Mouse (Mus musculus): ENCODE measurements around the gene Hivep3. TPM values are rescaled to one million over a fixed set of nuclear protein-coding genes. Genes with fewer than 3 reads are reported as not detected.

Gene Hivep3
- polyA plus RNA-seq, 1 experiment from 2014 or later, result 4.2 TPM

DNA sequence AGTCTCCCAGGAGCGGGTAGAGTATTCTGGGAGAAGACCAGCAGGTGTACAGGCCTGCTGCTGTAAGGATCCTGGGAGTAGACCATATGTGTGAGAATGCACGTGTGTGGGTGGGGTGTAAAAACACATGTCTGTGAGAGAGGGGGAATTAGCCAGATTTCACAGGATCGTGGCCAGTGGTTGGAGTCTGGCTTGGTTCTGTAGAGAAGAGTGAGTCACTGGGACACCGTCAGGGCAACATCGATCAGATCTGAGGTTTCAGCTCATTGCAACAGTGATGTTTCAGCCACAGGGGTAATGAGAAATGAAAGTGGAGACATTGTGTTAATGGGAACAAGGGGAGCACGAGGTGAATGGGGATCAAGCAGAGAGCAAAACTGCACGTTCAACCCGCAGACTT is 189.4 kb downstream of the Hivep3 start:
- 89% methylated on average over 8 of the region's 8 CpGs for WGBS
- no peak for ATAC-seq (ENCODE audit: low FRiP score)
- H3K9me3 ChIP-seq, result no peaks in the 10 kb centered on the region
- no peak overlapping the region for H3K9ac ChIP-seq
- no peaks in the 10 kb centered on the region for H3K36me3 ChIP-seq (replicated peaks)
- H3K4me3 ChIP-seq (replicated peaks), result no peak overlapping the region
- H3K4me1 ChIP-seq, result no peaks in the 10 kb centered on the region
- H3K27ac ChIP-seq, result no peak overlapping the region
- no peaks in the 10 kb centered on the region for H3K27me3 ChIP-seq
- no peak overlapping the region for H3K4me2 ChIP-seq

DNA sequence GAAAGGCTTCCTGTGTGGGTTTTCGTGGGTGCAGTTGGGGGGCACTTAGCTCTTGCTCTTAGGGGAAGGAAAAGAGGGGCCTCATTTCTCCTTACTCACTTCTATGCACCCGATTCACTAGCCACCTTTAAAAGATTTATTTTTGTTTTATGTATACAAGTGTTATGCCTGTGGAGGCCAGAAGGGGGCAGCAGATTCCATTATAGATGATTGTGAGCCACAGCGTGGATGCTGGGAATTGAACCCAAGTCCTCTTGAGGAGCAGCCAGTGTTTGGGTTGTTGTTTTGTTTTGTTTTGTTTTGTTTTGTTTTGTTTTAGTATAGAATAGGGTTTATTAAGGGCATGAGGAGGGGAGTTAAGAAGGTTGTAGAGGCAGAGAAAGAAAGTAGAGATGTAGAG is 189.8 kb downstream of the Hivep3 start:
- Histone ChIP-seq H3K9me3 (no peaks in the 10 kb centered on the region), H3K4me2 (no peak overlapping the region), H3K9ac (no peak overlapping the region), H3K4me3 (replicated peaks) (no peak overlapping the region), H3K27ac (no peak overlapping the region), H3K27me3 (no peaks in the 10 kb centered on the region), H3K36me3 (replicated peaks) (no peaks in the 10 kb centered on the region), H3K4me1 (no peaks in the 10 kb centered on the region)
- 82% methylated on average over 3 of the region's 3 CpGs for WGBS
- ATAC-seq (ENCODE audit: low FRiP score), result no peak

DNA sequence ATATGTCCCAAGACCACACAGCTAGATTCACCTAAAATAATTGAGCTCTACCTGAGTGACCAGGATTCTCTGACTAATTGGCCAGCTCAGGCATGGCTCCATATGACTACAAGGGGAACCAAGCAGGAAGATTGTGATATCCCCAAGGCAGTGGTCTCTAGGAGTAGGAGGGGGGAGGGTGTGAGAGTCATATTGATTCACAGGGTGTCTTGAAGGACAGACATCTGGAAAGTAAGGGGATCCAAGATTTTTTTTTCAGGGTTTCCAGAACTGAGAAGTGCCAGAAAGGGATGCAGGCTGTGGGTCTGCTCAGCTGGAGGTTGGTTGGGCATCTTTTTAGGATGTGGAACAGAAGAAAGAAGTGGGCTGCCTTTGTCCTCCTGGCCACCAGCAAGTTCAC is 191.5 kb downstream of the Hivep3 start:
- Histone ChIP-seq H3K4me2 (no peak overlapping the region), H3K9me3 (no peaks in the 10 kb centered on the region), H3K4me1 (no peaks in the 10 kb centered on the region), H3K27me3 (no peaks in the 10 kb centered on the region), H3K36me3 (replicated peaks) (no peaks in the 10 kb centered on the region), H3K9ac (no peak overlapping the region), H3K27ac (no peak overlapping the region), H3K4me3 (replicated peaks) (no peak overlapping the region)
- no peak for ATAC-seq (ENCODE audit: low FRiP score)

DNA sequence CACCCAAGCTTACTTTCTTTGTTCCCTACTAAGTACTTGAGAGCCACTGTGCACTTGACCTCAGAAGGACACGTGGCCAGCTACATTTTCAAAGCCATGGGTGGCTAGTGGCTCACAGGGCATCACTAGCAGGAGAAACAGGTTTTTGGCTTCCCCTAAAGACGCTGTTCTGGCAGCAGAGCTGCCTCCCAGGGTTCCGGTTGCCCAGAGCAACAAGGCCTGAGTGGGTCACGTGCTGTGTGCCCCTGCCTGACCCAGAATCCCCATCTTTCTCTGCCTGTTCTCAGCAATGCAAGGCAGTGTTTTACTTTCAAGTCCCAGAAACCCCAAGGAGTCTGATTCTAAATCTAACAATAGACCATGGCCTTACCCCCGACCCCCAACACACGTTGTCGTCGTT is 198.3 kb downstream of the Hivep3 start:
- no peak overlapping the region for H3K9ac ChIP-seq
- H3K36me3 ChIP-seq (replicated peaks), result no peaks in the 10 kb centered on the region
- peak; percentile 84; the same call in 1 of the 2 replicates for ATAC-seq (ENCODE audit: low FRiP score)
- no peak overlapping the region for H3K27ac ChIP-seq
- no peak overlapping the region for H3K4me3 ChIP-seq (replicated peaks)
- H3K4me1 ChIP-seq, result peaks cover 19% of the 10 kb centered on the region
- no peak overlapping the region for H3K4me2 ChIP-seq
- 22% methylated on average over 8 of the region's 8 CpGs for WGBS
- peaks cover 6% of the 10 kb centered on the region; the same call in 1 of the 2 replicates for H3K27me3 ChIP-seq
- H3K9me3 ChIP-seq, result no peaks in the 10 kb centered on the region

DNA sequence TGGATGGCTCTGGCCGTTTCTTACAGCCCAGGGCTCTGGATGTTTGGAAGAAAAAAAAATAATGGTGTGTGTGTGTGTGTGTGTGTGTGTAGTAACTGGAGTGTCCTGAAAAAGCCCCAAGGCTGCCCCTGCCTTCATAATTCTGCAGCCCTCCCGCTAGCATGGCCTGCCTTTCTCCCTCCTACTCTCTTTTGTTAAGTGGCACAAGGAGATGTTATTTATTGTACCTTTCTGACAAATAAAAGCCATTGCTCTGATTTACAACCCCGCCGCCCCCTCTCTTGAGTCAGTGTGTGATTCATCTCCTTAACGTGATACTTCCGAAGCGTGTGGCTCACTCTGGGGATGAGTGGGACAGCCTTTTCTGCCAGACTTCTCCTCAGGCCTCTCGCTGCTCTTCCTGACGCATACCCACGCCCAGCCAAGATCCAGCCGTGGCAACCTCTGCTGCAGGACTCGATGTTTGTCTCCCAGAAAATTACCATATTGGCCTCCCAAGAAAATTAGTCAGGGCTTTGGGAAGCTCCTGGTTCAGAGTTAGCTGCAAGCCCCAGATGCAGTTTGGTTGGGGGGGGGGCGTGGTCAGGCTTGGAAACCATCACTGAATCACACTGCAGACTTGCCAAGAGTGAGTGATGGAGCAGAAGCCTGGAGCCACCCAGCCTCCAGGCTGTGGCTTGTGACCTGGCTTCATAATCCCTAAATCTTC is 199.1 kb downstream of the Hivep3 start:
- Histone ChIP-seq H3K36me3 (replicated peaks) (no peaks in the 10 kb centered on the region), H3K4me1 (peaks cover 22% of the 10 kb centered on the region), H3K9me3 (no peaks in the 10 kb centered on the region), H3K4me3 (replicated peaks) (no peak overlapping the region), H3K27me3 (peaks cover 6% of the 10 kb centered on the region; the same call in 1 of the 2 replicates), H3K4me2 (no peak overlapping the region), H3K27ac (0 out of 2 replicates have a peak overlapping the region, but pooled peaks have one; percentile 25), H3K9ac (no peak overlapping the region)
- WGBS, result 58% methylated on average over 13 of the region's 13 CpGs
- ATAC-seq (ENCODE audit: low FRiP score), result peak; percentile 30; the same call in 1 of the 2 replicates

DNA sequence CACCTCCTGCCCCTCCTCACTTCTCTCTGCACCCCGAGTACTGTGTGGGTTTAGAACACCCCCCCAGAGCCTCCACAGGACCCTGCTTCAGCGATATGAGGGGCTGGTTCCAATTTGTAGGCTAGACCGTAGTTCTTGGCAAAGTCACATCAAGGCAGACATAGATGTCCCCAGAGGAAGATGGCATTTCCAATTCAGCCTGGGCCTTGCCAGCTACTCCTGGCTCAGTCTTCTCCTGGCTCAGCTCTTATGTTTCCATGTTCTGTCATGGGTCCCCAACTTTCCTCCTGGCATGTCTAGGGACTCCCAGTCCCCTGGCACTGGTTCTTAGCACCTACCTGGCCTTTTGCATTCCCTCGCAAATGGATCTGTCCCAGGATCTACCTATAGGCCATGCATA is 201.3 kb downstream of the Hivep3 start:
- 89% methylated on average over 4 of the region's 4 CpGs for WGBS
- Histone ChIP-seq H3K27ac (no peak overlapping the region), H3K36me3 (replicated peaks) (no peaks in the 10 kb centered on the region), H3K27me3 (peaks cover 6% of the 10 kb centered on the region; the same call in 1 of the 2 replicates), H3K4me2 (no peak overlapping the region), H3K9ac (no peak overlapping the region), H3K4me1 (peaks cover 25% of the 10 kb centered on the region), H3K9me3 (no peaks in the 10 kb centered on the region), H3K4me3 (replicated peaks) (no peak overlapping the region)
- no peak for ATAC-seq (ENCODE audit: low FRiP score)

DNA sequence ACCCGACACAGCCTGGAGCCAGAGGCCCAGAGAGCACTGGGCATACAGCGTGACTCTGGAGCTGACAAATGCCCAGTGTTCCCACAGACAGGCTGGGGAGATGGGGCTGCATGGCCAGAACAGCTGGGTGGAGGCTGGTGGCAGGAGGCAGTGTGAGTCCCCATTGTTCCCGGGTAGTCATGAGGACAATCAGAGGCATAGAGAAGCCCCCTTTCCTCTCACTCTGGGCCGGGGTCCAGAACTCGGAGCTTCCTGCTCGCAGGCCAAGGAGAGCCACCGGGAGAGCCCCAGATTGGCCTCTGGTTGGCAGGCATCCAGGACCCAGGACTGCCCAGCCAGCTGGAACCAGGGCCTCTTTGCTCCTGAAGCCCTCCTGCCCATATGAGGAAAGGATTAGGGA is 204.3 kb downstream of the Hivep3 start:
- no peaks in the 10 kb centered on the region for H3K9me3 ChIP-seq
- no peaks in the 10 kb centered on the region for H3K36me3 ChIP-seq (replicated peaks)
- peaks cover 9% of the 10 kb centered on the region for H3K4me1 ChIP-seq
- 70% methylated on average over 7 of the region's 7 CpGs for WGBS
- no peak overlapping the region for H3K9ac ChIP-seq
- H3K4me3 ChIP-seq (replicated peaks), result no peak overlapping the region
- H3K4me2 ChIP-seq, result no peak overlapping the region
- H3K27ac ChIP-seq, result no peak overlapping the region
- ATAC-seq (ENCODE audit: low FRiP score), result no peak
- peaks cover 6% of the 10 kb centered on the region; the same call in 1 of the 2 replicates for H3K27me3 ChIP-seq

DNA sequence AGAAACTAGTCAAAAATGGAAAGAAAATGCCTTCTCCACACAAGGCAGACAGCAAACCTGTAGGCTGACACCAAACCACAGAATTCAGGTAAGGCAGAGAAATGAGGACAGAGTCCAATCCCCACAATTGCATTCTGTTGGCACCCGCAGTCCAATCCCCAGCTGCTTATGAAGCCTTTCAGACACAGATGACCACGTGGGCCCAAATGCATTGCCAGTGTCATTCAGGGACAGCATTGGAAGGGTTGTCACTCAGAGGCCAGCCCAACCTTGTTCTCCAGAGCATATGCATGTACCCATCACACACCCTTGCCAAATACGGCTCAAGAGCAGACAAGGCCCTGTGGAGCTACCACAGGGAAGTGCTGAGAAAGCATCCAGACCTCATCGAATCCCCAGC is 204.9 kb downstream of the Hivep3 start:
- peaks cover 6% of the 10 kb centered on the region; the same call in 1 of the 2 replicates for H3K27me3 ChIP-seq
- H3K4me2 ChIP-seq, result no peak overlapping the region
- no peak overlapping the region for H3K27ac ChIP-seq
- no peak for ATAC-seq (ENCODE audit: low FRiP score)
- 87% methylated on average over 4 of the region's 4 CpGs for WGBS
- H3K4me1 ChIP-seq, result peaks cover 7% of the 10 kb centered on the region
- H3K36me3 ChIP-seq (replicated peaks), result no peaks in the 10 kb centered on the region
- H3K9ac ChIP-seq, result no peak overlapping the region
- H3K9me3 ChIP-seq, result no peaks in the 10 kb centered on the region
- no peak overlapping the region for H3K4me3 ChIP-seq (replicated peaks)

DNA sequence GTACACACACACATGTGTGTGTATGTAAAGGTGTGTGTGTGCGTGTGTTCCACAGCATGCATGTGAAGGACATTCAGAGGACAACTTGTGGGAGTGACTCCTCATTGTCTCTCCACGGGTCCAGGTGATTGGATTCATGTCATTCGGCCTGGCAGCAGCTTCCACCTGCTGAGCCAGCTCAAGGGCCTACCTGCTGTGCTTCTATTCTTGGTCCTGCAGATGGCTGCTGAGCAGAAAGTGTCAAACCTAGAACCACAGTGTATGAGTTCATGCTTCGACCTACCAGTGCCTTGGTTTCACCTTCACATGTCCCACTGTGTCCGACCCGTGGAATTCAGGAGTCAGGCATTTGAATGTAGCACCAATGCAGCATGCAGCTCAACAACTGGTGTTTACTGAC is 206.2 kb downstream of the Hivep3 start:
- Histone ChIP-seq H3K27ac (no peak overlapping the region), H3K27me3 (peaks cover 6% of the 10 kb centered on the region; the same call in 1 of the 2 replicates), H3K4me2 (no peak overlapping the region), H3K4me3 (replicated peaks) (no peak overlapping the region), H3K9ac (no peak overlapping the region), H3K4me1 (peaks cover 7% of the 10 kb centered on the region), H3K36me3 (replicated peaks) (no peaks in the 10 kb centered on the region), H3K9me3 (no peaks in the 10 kb centered on the region)
- no peak for ATAC-seq (ENCODE audit: low FRiP score)
- 81% methylated on average over 6 of the region's 6 CpGs for WGBS

DNA sequence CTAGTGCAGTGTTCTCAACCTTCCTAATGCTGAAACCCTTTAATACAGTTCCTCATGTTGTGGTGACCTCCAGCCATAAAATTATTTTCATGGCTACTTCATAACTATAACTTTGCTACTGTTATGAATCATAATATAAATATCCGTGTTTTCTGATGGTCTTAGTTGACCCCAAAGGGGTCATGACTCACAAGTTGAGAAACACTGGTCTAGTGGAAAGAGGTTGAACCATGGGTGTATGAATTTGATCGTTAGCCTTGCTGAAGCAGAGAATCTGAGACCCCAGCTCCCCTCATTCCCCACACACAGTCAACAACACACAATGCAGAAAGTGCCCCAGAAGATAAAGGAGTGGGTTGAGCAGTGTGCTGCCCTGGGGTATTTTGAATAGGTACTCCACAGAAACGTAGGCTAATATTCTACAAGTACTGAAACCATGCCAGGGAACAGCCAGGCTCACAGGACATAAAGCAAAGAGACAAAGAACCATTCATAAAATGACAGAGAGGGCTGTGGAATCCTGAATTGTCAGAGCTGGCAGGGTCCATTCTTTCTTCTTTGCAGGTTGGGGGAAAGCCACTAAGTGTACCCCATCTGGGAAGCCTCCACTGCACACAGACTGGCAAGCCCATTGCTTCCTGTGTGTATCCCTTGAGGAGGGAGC is 212.8 kb downstream of the Hivep3 start:
- H3K27ac ChIP-seq, result no peak overlapping the region
- 45% methylated on average over 3 of the region's 3 CpGs for WGBS
- no peaks in the 10 kb centered on the region for H3K36me3 ChIP-seq (replicated peaks)
- no peak for ATAC-seq (ENCODE audit: low FRiP score)
- no peaks in the 10 kb centered on the region for H3K27me3 ChIP-seq
- no peak overlapping the region for H3K4me2 ChIP-seq
- H3K9me3 ChIP-seq, result peaks cover 10% of the 10 kb centered on the region
- no peak overlapping the region for H3K9ac ChIP-seq
- no peak overlapping the region for H3K4me3 ChIP-seq (replicated peaks)
- 0 out of 2 replicates have a peak, but pooled peaks cover 5% of the 10 kb centered on the region for H3K4me1 ChIP-seq

DNA sequence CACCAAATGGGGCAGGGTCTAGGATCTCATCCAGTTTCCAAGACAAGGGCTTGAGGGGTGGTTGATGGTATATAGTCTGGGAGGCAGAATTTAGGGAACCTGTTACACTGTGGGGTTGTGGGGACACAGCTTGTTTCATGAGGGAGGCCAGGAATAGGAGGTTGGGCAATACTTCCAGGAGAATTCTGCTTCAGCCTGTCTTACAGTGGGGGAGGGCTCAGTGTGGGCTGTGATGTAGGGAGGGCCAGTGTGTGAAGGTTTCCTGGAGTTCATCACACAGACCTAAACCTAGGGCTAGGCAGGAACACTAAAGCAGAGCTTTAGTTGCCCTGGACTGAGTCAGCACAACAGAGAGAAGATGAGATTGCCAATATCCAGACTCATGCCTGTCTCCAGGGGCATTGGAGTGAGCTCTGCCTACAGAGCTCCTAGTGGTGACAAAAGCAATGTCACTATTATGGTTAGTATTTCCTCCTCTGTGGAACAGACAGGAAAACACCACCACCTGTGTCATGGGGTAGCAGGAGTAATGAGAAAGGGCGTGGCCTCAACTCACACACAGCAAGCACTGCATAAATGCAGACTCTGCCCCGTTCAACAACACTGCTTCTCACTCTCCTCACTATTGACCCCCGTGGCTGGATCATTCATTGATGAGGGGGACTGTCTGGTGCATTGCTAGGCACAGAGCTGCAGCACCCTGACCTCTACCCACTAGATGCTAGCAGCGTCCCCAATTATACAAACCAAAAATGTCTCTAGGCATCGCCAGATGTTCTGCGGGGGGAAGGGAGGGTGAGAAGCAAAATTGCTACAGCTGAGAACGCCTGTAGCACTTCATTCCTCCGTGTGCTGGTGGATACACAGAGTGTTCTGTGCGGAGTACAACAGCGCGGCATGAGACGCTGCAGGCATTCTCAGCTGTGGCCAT is 213.9 kb downstream of the Hivep3 start:
- 76% methylated on average over 12 of the region's 12 CpGs for WGBS
- Histone ChIP-seq H3K9ac (no peak overlapping the region), H3K9me3 (peaks cover 10% of the 10 kb centered on the region), H3K4me3 (replicated peaks) (no peak overlapping the region), H3K4me2 (no peak overlapping the region), H3K4me1 (0 out of 2 replicates have a peak, but pooled peaks cover 5% of the 10 kb centered on the region), H3K27ac (no peak overlapping the region), H3K36me3 (replicated peaks) (no peaks in the 10 kb centered on the region), H3K27me3 (no peaks in the 10 kb centered on the region)
- 0 out of 2 replicates have a peak, but pooled peaks have one; percentile 39 for ATAC-seq (ENCODE audit: low FRiP score)

DNA sequence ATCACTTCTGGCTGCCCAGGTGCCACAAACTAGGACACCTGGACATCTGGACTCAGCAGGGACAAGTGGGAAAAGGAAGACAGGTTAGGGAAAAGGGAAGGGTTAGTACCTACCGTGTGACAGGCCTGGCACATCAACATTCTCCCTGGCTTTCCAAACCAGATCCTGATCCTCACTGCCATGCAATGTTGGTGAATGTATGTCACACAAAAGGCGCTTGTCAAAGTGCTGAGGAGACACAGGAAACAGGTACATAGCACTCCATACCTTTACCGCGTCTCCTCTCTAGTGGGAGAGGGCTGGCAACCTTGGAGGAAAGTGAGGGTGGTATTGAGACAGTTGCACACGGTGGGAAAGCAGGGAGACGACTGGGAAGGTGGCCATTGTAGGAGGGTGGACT is 214.8 kb downstream of the Hivep3 start:
- H3K27ac ChIP-seq, result no peak overlapping the region
- WGBS, result 91% methylated on average over 6 of the region's 6 CpGs
- no peak overlapping the region for H3K4me2 ChIP-seq

More for the DNA sequence above, 214.8 kb downstream of the Hivep3 start:
- H3K4me3 ChIP-seq (replicated peaks), result no peak overlapping the region
- no peaks in the 10 kb centered on the region for H3K27me3 ChIP-seq
- peaks cover 10% of the 10 kb centered on the region for H3K9me3 ChIP-seq
- no peaks in the 10 kb centered on the region for H3K36me3 ChIP-seq (replicated peaks)
- no peak overlapping the region for H3K9ac ChIP-seq
- ATAC-seq (ENCODE audit: low FRiP score), result no peak
- H3K4me1 ChIP-seq, result 0 out of 2 replicates have a peak, but pooled peaks cover 5% of the 10 kb centered on the region
